Mouse (Mus musculus): Measurements from ENCODE around the gene Adamts9. TPM values are rescaled to one million over a fixed set of nuclear protein-coding genes. Genes with fewer than 3 reads are reported as not detected.

The Adamts9 gene
- 0.35 TPM in 1 of 2 replicates, not detected in the other for polyA plus RNA-seq (2012; ENCODE audit: low replicate concordance)

DNA sequence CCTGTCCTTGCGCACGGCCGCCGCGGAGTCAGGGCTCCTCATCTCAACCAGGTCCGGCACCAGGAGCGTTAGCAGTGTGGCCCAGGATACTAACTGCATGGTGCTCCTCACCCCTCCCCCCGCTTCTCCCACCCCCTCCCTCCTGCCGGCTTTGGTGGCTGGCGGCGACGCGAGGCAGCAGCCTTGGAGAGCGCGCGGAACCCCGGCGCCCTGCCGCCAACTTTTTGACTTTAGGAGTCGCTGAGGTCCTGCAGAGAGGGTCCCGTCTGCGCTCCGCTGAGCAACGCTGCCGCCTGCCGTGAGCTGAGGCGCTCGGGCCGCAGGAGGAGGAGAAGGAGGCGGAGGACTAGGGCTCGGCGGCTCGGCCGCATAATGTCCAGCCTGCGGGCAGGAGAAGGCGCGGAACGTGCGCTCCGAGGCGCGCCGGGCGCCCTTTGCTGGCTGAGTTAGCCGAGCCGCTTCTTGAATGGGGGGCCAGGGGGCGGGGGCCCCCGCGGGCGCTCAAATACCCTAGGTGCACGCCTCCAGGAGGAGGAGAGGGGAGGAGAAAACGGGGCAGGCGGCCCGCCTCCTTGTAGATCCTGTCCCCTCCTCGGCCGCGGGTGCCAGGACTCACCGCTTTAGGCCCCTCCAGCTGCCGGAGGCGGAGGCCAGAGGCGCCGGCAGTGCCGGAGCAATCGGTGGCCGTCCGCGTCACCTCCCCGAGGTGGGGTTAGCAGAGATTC lies at the start of gene Adamts9:
TSS of gene Adamts9 (minus strand) at position 436 of the 725 bp plus-strand sequence.

GRCm38 (mm10) chr6:92869089-92869581 lies 74.2 kb downstream of the Adamts9 start, which contains the start of gene Gm15737:
TSS of gene Gm15737 (plus strand) at chr6:92869357.

GRCm38 (mm10) chr6:92816311-92816751 lies 127.0 kb downstream of the Adamts9 start, which contains the start of gene A730049H05Rik:
TSS of gene A730049H05Rik (plus strand) at chr6:92816478.

Other genes starting within 250 kb of the Adamts9 start
- 0.08 TPM in 1 of 2 replicates, not detected in the other for gene Prickle2, start 237.3 kb downstream of the Adamts9 start, polyA plus RNA-seq (2012; ENCODE audit: low replicate concordance)
- not detected in 2 replicates for gene A730049H05Rik, start 127.0 kb downstream of the Adamts9 start, polyA plus RNA-seq (2012; ENCODE audit: low replicate concordance)
- not detected in 2 replicates for gene Gm15737, start 74.1 kb downstream of the Adamts9 start, polyA plus RNA-seq (2012; ENCODE audit: low replicate concordance)

All from hematopoietic multipotent progenitor cell, adult 10-12 weeks (in vitro differentiated cells).